Mouse (Mus musculus) left cerebral cortex, postnatal 10 days (tissue): ENCODE measurements at regions not wholly inside any gene's neighbourhood (a gene's known extent, or its start where the extent isn't known, plus 50 kb on each side); places are given as distances from the start of the nearest gene placed in this dataset.
A peak's percentile ranks its signal among the peaks of the same experiment; 100 is the strongest.

Source experiments
- DNase-seq, 2 experiments: peaks; one replicate each; pipeline ENCODE4 v3.0.0; 2021 to 2022; ENCODE audit warnings: low spot score in 2 of 2, mixed read lengths in 1 of 2; ENCODE audit errors: extremely low spot score in 1 of 2
- intact Hi-C: fragments of 180-260 bp; cut with DNase I; formaldehyde crosslinking; loops from one replicate; pipeline ENCODE4 v1.15.1; 2025

- no peak for DNase-seq
- intact Hi-C loops, result no loop called here
Measured at GRCm38 (mm10) chr7:133304461-133304860, 180.3 kb upstream of the Ctbp2 start.

DNA sequence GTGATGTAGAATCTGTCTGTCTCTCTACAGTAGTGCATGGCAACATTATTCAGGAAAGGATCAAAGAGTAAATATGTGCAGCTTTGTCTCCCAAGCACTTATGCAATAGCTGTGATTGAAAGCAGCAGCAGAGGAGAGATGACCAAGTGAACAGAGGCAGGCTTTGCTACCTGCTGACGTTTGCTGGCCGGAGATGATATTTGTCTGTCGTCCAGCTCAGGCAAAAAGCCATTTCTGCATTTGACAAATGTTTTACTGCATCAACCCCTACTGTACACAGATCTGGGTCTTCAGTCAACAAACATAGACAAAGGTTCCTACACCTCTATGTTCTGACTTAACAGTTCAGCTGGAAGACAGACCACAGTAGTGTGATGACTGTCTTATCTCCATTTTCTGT lies 166.3 kb upstream of the Ctbp2 start:
- intact Hi-C loops, result no loop called here

DNA sequence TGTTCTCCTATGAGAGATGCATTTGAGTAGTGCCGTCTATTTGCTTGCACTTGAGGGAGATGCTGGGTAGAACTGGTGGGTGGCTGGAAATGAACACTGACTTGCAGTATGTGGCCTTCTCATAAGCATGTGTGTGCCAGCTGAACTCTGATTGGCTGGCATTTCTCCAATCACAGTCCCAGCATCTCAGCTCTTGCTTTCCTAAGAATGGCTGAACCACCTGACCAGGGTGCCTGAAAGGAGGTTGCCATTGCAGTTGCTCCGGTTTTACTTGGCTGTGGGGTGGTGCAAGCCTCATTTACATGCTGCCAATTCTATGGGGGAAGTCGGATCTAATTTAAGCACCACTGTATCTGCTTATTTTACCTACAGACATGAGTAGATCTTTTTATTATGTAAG lies 164.1 kb upstream of the Ctbp2 start:
- no peak for DNase-seq
- intact Hi-C loops, result no loop called here

More for the DNA sequence above, 166.3 kb upstream of the Ctbp2 start:
- DNase-seq, result no peak

GRCm38 (mm10) chr7:133286836-133287235 lies 162.7 kb upstream of the Ctbp2 start:
- DNase-seq, result no peak
- intact Hi-C loops, result no loop called here

- DNase-seq, result no peak
- intact Hi-C loops, result no loop called here
Measured at GRCm38 (mm10) chr7:133286216-133286615, 162.1 kb upstream of the Ctbp2 start.

DNA sequence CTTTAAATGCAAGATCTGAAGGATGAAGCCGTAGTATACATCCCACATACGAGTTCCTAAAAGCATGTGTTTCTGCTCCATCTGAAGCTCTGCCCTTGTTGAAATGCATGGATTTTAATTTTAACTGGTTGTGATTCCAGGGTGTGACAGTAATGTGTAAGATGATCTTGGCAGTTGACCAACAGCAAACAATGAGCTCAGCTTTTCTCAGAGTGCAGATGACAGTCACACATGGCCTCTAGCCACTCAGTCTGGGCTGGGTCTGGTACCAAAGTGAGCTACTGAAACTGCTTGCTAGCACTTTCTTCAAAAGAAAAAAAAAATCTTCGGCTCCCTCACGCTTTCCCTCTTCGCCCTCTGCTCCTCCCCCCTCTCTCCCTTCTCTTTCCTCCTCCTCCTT lies 138.0 kb upstream of the Ctbp2 start:
- DNase-seq, result no peak
- intact Hi-C loops, result no loop called here

- intact Hi-C loops, result no loop called here
- no peak for DNase-seq
Measured at GRCm38 (mm10) chr7:133259143-133259542, 135.0 kb upstream of the Ctbp2 start.

DNA sequence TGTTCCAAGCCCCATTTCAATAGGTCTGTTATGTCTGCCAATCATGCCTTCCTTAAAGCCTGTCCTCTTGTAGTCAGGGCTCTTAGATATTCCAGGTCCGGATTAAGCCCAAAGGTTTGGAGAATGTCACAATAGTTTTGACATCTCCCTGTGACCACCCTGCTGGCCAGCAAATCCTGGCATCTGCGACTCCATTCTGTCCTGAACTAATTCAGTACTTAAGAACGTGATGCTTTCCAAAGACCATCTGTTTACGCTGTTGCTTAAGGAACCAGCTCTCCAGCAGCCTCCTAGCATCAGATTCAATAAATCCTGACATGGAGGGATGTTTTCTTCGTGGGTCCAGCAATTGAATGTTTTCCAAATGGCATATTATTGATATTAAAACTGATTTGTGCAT lies 132.7 kb upstream of the Ctbp2 start:
- intact Hi-C loops, result no loop called here
- DNase-seq, result no peak

DNA sequence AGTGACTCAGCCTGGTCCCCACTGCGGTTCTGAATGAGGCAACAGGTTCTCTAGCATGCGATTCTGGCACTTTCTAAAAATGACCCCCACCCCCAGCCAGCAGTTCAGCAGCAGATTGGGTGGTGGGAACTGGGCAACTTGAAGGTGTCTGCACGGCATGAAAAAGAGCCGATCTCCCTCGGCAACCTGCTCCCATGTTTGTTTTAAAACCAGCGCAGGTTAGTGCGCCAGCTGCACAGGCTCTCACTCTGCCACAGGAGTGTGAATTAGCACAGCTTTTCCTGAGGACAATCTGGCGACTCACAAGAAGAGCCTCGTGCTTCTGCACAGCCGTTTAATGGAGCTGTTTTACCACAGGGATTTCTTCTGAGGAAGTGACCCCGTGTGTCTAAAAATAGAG lies 120.4 kb upstream of the Ctbp2 start:
- DNase-seq, result peak; percentile 31 to 36

GRCm38 (mm10) chr7:133234326-133234725 lies 110.2 kb upstream of the Ctbp2 start:
- DNase-seq, result no peak
- intact Hi-C loops, result loop anchor here (10.0 kb wide), 1 partner anchor 200 kb away; no protein-coding TSS in a partner anchor

More for the DNA sequence above, 120.4 kb upstream of the Ctbp2 start:
- intact Hi-C loops, result no loop called here

GRCm38 (mm10) chr7:133232889-133233441 lies 108.8 kb upstream of the Ctbp2 start:
- no peak for DNase-seq
- intact Hi-C loops, result loop anchor here (10.0 kb wide), 1 partner anchor 198 kb away; no protein-coding TSS in a partner anchor

DNA sequence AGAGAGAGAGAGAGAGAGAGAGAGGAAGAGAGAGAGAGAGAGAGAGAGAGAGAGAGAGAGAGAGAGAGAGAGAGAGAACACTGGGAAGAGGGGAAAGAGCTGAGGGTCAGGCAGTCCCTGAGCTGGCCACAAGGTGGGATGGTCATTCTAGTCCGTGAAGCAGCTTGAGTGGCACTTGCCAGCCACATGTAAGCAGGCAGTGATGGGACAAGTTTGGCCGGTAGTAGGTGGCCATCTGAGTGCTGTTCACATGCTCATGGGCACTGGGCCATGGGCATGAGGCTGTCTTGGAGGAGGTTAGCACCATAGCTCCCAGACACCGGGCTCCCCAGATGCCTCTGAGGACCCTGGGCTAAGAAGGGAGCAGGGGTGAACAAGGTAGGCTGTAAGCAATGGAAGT lies 106.7 kb upstream of the Ctbp2 start:
- intact Hi-C loops, result loop anchor here (10.0 kb wide), 1 partner anchor 196 kb away; no protein-coding TSS in a partner anchor
- no peak for DNase-seq

DNA sequence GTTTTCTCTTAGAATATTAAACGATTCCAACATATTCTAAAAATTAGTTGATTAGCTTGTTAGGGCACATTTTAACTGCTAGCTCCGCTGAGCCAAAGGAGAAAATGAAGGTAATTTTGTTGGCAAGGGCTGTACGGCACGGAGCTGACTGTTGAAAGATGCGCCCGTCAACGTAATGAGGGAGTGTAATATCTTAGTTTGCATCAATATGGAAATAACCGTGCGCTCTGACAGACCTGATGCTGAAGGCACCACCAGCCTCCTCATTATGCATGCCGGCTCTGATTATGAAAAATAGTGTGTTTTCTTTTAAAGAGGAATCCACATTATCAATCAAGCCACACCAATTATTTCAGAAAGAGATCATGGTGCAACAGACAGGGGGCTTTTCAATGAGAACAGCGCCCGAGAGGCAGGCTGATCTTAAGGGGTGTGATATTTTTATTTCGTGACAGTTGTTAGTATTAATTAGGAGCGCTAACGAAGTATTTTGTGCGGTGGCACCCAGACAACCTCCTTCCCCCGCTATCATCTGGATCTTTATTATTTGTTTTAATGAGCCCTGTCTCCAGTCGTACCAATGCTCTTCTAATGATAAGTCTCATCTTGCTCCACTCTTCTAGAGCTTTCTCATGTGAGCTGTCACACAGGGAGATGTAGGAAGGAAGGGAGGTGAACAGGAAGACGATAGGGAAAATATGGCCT lies 99.9 kb upstream of the Ctbp2 start:
- intact Hi-C loops, result no loop called here
- DNase-seq, result no peak

DNA sequence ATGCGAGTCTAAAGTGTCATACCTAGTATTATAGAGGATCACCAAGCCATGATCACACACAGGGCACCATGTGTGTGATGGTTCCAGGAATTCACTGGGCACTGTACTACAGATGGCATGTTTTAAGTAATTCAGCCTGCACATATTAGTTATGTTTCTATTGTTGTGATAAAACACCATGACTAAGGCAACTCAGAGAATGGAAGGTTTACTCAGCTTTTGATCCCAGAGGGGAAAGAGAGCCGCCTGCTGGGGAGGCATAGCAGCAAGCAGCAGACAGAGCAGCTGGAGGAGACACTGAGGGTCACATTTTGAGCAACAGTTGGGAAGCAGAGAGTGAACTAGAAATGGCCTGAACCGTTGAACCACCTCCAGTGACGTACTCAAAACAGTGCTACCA lies 88.2 kb upstream of the Ctbp2 start:
- DNase-seq, result no peak
- intact Hi-C loops, result no loop called here

DNA sequence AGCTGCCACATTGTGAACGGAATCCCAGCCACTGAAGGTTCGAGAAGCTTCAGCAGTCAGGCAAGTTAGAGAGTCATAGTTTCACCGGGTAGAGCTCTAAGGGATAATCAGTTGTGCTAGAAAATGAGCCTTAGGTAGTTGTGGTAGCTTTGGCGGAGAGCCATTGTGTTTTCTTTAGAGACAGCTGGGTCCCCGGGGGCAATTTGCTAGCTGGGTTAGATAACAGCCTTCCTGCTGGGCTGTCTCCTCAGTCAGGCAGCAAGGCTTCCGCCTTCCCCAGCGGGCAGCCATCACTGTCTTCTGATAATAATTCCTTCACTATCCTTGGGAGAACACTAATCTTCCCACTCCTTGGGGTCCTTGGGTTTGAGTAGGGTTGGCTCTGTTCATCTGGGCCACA lies 81.5 kb upstream of the Ctbp2 start:
- peak in 1 of 2 experiments; percentile 42 for DNase-seq
- intact Hi-C loops, result no loop called here

GRCm38 (mm10) chr7:133204485-133204884 lies 80.3 kb upstream of the Ctbp2 start:
- peak in 1 of 2 experiments; percentile 47 for DNase-seq
- intact Hi-C loops, result no loop called here

- intact Hi-C loops, result no loop called here
- no peak for DNase-seq
Measured at GRCm38 (mm10) chr7:133203933-133204332, 79.8 kb upstream of the Ctbp2 start.

- intact Hi-C loops, result no loop called here
- DNase-seq, result no peak
Measured at GRCm38 (mm10) chr7:133202092-133202880, 78.1 kb upstream of the Ctbp2 start.

DNA sequence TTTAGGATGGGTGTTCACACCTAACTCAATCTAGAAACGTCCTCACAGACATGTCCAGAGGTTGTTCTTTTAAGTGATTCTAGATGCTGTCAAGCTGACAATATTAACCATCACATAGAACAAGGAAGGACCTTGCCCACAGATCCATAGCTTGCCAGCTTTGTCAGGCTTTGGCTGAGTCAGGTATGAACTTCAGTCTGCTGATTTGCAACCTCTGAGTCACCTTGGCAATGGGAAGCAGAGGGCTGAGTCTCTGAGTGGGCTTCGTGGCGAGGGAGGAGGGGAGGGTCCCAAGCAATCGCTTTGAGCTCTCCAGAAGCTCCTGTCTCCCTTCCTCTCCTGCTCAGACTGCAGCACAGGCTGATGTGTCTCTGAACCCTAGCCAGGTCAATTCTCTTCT lies 74.9 kb upstream of the Ctbp2 start:
- intact Hi-C loops, result no loop called here
- DNase-seq, result no peak

- intact Hi-C loops, result no loop called here
- DNase-seq, result no peak
Measured at GRCm38 (mm10) chr7:133189880-133190462, 65.8 kb upstream of the Ctbp2 start.
